Mouse (Mus musculus): ENCODE measurements around the gene Neurl1a.

Neurl1a gene

DNA sequence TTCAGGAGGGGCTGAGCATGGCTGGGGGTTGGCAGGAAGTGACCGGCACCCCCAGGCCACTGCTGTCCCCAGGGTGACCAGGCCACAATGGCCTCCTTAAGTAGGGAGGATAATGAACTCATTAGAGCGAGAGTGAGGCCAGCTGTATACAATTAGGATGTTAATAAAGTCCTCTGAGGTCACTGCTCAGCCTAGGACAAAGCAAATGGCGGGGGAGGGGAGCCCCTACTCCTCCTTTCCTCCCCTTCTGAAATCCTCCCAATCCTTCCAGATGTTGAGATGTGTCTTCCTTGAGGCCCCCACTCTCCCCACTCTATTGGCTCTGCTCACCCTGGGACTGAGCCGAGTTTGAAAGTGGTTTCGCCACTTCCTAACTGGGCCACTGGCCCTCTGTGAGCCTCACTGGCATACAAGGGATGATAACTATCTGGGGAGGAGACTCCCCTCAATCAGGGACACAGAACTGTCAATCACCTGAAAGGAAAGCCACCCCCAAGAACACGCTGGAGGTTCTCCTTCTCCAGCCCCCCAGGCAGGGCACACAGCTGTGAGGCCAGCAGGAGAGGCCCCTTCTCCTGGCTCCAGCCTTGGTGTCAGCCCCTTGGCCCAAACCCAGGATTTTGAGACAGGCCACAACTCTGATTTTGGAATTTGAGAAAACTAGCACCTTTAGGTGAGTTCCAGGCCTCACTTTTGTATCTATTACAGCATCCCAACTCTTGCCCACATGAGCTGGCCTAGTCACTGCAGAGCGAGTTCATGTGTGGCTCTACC, 112.9 kb downstream of the Neurl1a start:
- DNase-seq, result peak; percentile 35 to 43

DNA sequence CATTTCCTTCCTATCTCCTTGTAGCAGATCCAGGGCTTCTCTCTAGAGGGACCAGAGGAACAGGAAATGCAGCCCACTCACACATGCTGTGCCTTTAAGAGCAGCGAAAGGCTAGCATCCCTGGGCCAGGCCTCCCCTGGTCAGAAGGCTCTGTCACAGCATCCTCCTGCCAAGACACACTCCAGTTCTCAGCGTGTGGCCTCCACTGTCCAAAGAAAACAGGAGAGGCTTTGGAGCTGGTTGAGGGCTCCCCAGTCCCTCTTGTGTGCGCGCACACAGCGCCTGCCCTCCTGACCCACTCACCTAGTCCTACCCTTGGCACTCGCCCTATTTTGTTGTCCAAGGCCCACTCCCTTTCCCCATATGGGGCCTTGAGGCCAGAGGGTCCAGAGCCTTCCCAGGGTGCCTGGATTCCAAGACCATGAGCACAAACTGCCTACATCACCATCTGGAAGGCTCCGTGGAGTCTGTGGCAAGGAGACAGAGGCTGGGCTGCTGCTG, 113.9 kb downstream of the Neurl1a start:
- DNase-seq, result peak; percentile 68 to 82

DNA sequence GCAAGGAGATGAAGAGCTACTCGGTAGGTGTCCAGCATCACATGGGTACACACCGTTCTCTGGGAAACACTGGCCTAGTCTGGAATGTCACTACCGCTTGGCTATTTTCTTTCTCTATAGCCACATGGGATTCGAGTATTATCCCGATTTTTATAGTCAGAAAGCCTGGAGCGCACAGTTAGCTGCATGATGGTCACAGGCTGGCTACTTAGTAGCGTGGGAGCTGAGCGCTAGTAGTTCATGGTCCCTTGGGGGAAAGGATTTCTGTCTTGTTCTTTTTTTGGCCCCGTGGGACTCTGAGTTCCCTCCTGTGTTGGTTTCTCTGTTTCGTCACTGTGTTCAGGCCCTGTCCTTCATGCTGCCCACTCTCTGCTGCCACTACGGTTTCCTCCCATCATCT, 119.5 kb downstream of the Neurl1a start:
- no peak for DNase-seq

DNA sequence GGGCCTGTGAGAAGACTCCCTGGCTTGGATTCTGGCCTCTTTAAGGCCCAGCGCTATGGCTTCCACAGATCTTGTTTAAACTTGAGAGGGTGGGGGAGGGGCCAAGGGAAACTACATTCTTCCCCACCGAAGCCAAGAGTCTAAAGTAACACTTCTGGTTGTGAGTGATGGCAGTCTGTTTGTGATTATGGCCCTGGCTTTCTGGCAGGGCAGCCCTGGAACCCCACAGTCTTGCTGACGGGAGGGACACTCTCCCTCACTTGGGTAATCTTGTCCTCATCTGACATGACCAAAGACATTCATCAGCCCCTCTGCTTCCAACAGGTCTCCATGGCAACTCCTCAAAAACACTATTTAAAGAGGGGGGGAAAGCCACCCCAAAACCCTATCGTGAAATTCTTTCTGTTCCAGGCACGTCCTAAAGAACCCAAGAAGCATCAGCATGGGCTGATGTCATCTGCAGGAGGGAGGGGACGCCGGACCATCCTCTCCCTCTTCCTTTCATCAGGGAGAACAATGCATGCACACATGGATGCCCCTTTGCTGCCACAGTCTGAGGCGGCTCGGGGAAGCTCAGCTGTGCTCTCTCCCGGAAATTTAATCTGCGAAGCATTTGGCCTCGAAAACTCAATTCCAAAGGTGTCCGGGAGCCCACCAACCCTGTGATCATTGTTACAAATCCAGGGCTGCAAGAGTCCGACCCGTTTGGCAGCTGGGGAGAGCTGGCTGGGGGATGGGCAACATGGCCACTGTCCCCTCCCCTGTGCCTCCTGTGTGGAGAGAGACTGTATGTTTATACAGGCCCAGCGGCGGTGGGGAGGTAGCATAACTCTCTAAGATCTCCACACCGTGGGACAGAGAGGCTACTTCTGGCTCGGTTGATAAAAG, 122.9 kb downstream of the Neurl1a start:
- peak in 1 of 2 experiments; percentile 33 for DNase-seq

DNA sequence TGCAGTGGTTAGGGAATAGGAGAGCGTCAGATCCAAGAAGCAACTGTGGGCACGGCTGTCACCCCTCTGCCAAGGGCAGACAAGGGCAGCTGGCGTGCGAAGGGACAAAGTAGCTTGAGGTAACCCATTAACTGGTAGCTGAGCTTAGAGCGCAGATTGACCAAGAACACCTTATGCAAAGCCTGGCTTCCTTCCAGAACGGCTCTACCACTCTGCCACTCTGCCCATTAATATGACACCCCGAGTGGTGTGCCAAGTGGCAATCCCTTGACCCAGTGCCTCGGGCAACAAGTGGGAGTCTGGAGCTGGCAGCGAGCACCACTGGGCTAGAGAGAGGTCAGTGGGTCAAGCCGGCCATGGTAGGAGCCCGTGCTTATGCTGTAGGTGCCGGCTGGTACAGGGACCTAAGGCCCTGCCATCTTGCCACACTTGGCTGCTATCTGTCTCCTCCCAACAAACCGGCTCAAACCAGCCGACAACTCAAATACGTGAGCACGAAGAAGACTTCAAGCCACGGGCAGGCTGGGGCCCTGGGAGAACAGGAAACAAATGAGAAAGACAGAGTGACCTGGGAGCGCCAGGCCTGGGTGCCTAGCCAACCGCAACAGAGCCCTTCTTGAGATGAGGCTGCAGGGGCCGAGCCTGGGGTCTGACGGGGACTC, 123.7 kb downstream of the Neurl1a start:
- DNase-seq, result peak; percentile 55 to 69

DNA sequence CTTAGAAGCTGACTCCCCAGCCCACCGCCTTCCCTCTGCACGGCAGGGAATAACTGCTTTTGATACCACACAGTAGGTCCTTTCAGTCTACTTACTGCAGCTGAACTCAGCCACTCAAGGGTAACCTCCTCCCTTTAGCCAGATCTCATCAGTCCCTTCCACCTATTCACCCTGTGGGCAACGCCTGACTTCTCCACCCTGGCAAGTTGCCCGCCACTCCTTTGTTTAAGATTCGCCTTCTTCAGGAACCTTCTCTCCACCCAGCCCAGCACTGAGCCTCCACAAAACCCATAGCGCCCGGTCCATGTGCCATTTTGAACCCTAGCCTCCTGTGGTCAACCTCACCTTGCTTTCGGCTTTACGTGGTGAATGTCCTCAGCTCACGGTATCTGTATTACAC, 124.5 kb downstream of the Neurl1a start:
- peak in 1 of 2 experiments; percentile 28 for DNase-seq

DNA sequence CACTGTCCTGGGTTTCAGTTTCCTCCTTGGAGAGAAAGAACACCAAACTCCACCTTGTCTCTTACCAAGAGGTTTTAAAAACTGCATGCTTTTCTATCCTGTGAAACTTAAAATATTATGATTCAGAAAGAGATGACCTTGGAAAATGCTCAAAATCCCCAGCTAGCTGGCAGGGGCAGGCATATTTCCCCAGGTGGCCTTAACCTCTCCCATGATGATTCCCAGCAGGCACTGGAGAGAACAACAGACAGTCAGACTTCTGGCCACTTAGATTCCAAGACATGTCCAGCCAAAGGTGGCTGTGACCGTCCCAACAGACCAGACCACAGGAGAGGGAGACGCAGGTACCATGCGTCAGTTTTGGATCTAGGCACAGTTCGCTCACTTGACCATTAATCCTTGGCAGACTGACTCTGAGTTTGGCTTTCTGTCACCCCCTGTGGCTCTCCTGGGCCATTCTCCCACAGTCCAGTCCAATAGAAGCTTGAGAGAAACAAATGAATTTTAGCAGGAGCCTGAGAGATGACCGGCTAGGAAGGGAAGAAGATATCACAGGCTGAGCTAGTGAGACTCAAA, 125.6 kb downstream of the Neurl1a start:
- DNase-seq, result peak; percentile 83 to 90

DNA sequence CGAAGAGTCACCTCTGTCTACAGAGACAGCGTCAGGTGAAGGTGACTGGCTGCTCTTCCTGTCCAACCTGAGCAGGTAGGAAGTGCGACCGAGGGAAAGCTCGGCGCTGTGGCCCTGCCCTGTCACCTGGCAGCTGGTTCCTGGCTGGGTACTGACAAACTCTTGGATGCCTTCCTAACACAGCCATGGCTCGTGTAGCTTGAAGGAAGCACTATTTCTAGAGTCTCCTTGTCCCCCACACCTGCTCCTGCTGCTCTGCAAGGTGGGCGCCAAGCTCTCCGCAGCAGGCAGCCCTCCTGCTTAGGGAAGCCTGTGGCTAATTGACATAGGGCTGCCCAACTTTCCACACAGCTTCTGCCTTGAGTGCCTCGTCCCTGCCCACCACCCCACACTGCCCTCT, 126.8 kb downstream of the Neurl1a start:
- peak; percentile 58 to 70 for DNase-seq

DNA sequence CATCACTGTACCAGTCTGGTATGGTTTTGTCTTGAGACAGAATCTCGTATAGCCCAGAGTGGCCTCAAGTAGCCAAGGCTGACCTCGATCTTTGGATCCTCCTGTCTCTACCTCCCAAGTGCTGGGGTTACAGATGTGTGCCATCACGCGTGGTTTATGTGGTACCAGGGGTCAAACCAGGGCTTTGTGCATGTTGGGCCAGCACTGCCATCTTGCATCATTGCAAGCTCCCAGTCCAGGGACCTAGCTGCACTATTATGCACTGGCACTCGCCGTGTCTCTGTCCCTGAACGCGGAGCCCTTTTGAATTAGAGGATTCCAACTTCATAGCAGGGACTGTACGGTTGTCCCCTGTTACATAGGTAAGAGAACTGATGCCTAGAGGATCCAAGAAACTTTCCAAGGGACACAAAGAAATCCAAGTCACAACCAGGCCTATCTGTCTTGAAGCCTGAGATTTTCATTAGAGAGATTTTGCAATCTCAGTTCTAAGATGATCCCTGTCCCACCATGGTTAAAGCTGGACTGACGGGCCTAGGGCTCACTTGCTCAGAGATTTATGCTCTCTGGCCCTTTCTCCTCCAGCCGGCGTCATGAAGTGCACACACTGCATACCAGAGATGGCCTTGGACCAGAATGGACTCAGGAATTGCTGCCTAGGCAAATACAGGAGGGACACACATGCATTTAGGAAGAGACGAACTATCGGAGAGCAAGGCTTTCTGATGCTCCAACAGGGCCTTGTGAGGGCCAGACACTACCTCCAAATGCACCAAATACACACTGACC, 127.7 kb downstream of the Neurl1a start:
- DNase-seq, result no peak

DNA sequence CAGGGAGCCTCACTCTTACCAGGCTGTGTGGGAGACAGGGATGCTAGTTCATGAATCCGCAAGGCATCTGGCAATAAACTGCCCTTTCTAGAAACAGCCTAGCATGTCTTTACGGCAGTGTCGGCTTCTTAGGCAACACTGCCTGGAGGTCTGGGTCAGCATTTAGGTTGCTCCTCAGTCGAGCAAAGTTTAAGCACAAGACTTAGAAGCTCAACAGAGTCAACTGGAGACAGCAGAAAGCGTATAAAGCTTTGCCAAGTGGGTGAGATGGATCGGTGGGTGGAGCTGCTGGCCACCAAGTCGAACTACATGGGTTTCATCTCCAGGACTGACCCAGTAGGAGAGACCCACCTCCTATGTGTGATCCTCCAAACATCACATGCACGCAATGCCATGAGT, 128.3 kb downstream of the Neurl1a start:
- no peak for DNase-seq
